Mouse (Mus musculus): ENCODE measurements around the gene Opn5. TPM values are rescaled to one million over a fixed set of nuclear protein-coding genes. Genes with fewer than 3 reads are reported as not detected.

Opn5 gene
- total RNA-seq (2021), result not detected
- long read RNA-seq, experiment 1, result 0 reads
- long read RNA-seq, experiment 2, result 0 reads

GRCm38 (mm10) chr17:42611295-42611694, at the start of gene Opn5:
TSS of gene Opn5 (minus strand) at chr17:42611395.
- no peak for DNase-seq (ENCODE audit: low spot score in 2 of 2)

GRCm38 (mm10) chr17:42658634-42659422, 47.6 kb upstream of the Opn5 start:
- DNase-seq (ENCODE audit: low spot score in 2 of 2), result peak; percentile 19 to 32

DNA sequence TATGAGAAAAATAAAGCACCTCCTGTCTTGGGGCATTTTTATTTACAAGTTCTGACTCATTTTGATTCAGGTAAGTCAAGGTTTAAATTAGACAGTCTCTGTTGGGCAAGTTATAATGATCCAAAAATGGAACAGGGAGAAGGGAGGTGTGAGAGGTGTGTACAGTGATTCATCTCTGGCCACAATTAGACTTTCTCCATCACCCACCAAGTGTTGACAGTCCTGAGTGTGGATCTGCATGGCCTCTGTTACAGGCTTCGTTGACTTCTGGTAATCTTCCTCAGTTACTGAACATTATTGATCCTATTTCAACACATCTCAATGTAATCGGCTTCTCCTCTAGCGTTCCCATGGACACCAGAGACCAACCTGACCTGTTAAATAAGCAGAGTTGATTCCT, 32.2 kb upstream of the Opn5 start:
- DNase-seq (ENCODE audit: low spot score in 2 of 2), result no peak

GRCm38 (mm10) chr17:42630206-42630605, 19.0 kb upstream of the Opn5 start:
- DNase-seq (ENCODE audit: low spot score in 2 of 2), result no peak

GRCm38 (mm10) chr17:42613043-42613737, 2.0 kb upstream of the Opn5 start:
- peak; percentile 62 to 70 for DNase-seq (ENCODE audit: low spot score in 2 of 2)

DNA sequence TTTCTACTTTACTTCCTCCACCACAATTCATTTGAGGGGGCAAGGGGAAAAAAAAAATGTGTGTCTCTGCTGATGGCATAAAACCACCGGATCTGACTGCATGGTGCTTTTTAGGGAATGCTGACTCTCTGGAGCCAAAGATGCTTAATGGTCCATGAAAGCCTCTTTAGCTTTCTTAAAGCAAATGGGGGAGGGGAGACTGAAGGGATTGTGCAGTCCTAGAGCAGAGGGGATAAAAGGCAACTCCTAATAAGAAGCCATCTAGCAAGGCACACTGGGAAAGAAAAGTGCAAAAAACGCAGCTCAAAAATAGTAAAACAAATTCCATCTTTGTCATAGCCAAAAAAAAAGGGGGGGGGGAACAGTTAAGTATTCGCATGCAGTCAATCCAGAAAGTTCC, 2.9 kb downstream of the Opn5 start:
- DNase-seq (ENCODE audit: low spot score in 2 of 2), result no peak

GRCm38 (mm10) chr17:42602829-42603784, 8.1 kb downstream of the Opn5 start:
- DNase-seq (ENCODE audit: low spot score in 2 of 2), result peak; percentile 88

- DNase-seq (ENCODE audit: low spot score in 2 of 2), result peak; percentile 8 to 40
These were observed 24.7 kb downstream of the Opn5 start for GRCm38 (mm10) chr17:42586486-42586885.

GRCm38 (mm10) chr17:42583029-42583331, 28.2 kb downstream of the Opn5 start:
- DNase-seq (ENCODE audit: low spot score in 2 of 2), result no peak

DNA sequence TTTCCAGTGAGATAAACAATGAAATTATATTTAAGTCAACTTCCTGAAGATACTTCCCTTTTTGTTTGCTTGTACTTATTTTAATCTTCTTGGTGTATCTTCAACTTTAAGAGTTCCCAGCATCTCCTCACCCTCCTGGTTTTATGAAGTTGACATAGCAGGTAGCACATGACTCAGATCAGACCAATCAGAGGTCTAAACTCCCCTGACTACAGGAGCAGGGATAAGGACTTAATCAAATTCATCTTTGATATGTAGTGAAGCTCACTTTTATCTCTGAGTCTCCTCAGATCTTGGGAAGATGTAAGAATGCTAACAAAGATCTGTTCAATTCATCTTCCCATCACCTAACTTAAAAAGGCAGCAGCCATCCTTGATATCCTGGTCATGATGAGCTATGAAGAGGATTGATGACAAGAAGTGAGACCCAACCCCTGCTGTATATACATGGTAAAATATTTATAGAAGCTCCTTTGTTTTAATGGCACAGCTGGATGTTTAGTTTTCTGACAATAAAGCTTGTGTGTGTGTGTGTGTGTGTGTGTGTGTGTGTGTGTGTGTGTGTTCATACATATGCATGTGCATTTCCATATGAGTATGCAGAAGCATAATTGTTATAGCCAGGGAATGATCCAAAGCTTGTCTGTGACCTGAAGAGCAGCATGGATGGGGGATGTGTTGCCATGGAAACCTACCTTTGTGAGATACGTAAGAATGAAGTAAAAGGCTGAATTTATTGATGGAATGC, 28.7 kb downstream of the Opn5 start:
- DNase-seq (ENCODE audit: low spot score in 2 of 2), result no peak

GRCm38 (mm10) chr17:42580623-42581022, 30.6 kb downstream of the Opn5 start:
- no peak for DNase-seq (ENCODE audit: low spot score in 2 of 2)

GRCm38 (mm10) chr17:42580196-42580595, 31.0 kb downstream of the Opn5 start:
- no peak for DNase-seq (ENCODE audit: low spot score in 2 of 2)

DNA sequence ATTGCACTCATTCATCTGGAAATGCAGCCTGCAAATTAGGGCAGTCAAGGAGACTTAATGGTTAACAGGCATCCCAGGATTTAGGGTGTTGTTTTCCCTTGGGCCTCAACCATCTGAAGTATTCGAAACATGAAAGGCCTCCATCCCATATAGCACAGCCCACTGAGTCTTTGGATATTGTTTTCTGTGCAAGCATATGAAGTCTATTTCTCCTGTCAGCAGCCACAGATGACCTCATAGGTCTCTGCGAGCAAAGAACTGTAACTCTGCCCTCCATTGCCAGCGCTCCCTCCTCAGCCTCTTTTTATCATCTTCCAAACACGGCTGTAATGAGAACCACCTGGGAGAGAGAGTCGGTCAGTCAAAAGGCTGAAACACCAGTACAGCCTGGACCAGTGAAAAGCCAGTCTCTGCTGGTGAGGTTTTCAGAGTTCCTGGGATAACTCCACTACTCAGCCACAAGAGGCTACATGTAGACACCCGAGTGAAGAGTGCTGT, 34.5 kb downstream of the Opn5 start:
- DNase-seq (ENCODE audit: low spot score in 2 of 2), result no peak

DNA sequence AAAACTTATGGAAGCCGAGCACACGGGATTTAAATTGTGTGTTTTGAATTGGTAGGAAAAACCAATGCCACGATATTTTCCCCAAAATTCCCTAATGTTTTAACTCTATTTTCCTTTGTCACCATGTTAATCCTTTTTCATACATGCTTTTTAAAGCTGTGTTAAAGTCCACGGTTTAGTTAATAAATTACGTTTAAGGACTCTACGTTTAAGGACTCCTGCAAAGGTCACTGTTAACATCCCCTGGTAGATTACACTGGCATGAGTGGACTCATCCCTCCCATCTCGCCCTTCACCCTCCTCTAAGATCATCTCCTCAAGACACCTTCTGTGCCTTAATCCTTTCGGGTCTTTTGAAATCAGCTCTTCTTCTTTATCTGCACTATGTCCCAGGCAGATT, 37.4 kb downstream of the Opn5 start:
- DNase-seq (ENCODE audit: low spot score in 2 of 2), result no peak

- peak; percentile 16 to 33 for DNase-seq (ENCODE audit: low spot score in 2 of 2)
These were observed 61.6 kb downstream of the Opn5 start for GRCm38 (mm10) chr17:42549578-42549977.

- no peak for DNase-seq (ENCODE audit: low spot score in 2 of 2)
These were observed 81.0 kb downstream of the Opn5 start for GRCm38 (mm10) chr17:42530147-42530546.

DNA sequence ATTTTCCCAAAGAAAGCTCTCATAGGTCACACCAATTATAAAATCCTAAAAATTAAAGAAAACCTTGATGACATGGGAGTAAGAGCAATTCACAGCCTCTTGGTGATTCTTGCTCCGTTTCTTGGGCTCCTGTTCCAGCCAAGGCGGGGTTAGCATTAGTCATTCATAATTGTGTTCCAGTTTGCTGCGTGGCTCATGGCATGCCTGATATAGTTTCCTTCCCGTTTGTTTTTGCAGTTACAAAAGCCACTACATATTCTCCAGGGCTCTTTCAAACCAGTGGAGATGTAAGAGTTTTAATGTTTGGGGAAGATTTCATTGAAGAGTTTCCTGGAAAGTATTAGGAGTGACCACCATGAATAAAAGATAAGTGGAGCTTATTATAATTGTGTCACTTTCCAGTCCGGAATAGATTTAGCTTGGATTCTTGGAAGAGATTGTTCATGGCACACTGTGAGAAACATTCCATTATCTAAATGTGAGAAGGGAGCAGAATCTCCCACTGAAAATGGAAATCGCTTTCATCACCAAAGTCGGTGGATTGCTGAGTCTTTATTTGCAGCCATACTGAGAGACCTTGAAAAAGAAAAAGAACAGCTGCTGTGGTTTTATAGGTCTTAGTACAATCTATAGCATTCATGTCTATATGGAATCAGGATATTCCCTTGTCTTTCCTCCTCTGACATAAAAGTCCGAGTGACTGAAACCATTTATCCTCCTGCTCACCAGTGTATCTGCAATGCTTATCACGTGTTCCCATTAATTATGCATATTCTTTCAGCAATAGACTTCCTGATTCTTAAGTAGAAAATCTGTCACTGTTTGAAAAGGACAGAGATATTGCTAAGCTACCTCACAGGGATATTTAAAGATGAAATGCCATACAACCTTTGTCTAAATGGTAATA, 101.6 kb downstream of the Opn5 start:
- DNase-seq (ENCODE audit: low spot score in 2 of 2), result no peak
